Comparison of ENCODE assay signal across 25 mouse cellular contexts in genomic region chr19:56867701-56868100, GRCm38 (mm10). TPM values are rescaled to one million over a fixed set of nuclear protein-coding genes. Genes with fewer than 3 reads are reported as not detected.
DNase-seq lines count a peak whose midpoint lies in the region; ATAC-seq and TF ChIP-seq lines count a peak whose summit lies in the region.
"Had no signal": no experiment of that assay in that cellular context is flagged by ENCODE, and none has a peak within 500 bp of the region (broad histone marks: within the 10 kb centered on the region; RNA-seq: fewer than 3 reads in every experiment).

No protein-coding gene starts in this region.

- H3K4me2 ChIP-seq in midbrain, embryonic 11.5 days = no peak overlapping the region
- H3K4me2 ChIP-seq in midbrain, embryonic 15.5 days = no peak overlapping the region
- H3K4me2 ChIP-seq in intestine, embryonic 15.5 days (replicated peaks) = no peak overlapping the region
- no peak overlapping the region for H3K4me2 ChIP-seq in intestine, embryonic 16.5 days (ENCODE audit: low read depth, low read length)
- H3K4me2 ChIP-seq in intestine, postnatal 0 days (replicated peaks; ENCODE audit: low read depth) = no peak overlapping the region
- no peak overlapping the region for H3K4me2 ChIP-seq in hindbrain, embryonic 11.5 days (replicated peaks; ENCODE audit: low read depth, low read length)

- TF ChIP-seq CTCF in intestine, postnatal 0 days (IDR thresholded peaks at IDR 0.05; ENCODE audit: low read depth) = no peak

- ATAC-seq in midbrain, embryonic 11.5 days (ENCODE audit: low FRiP score) = no peak
- ATAC-seq in midbrain, embryonic 15.5 days (replicated peaks) = no peak
- ATAC-seq in intestine, embryonic 15.5 days = peak; percentile 51
- peak; percentile 42 for ATAC-seq in intestine, embryonic 16.5 days
- peak; percentile 84 for ATAC-seq in intestine, postnatal 0 days
- ATAC-seq in hindbrain, embryonic 11.5 days (ENCODE audit: low FRiP score) = no peak
- ATAC-seq: activated CD4-positive, CD25-positive, alpha-beta regulatory T cell, adult 4 months; CD4-positive, CD25-positive, alpha-beta regulatory T cell, adult 4 months; Patski had no signal

- H3K9ac ChIP-seq in midbrain, embryonic 11.5 days (ENCODE audit: low read length) = no peak overlapping the region
- no peak overlapping the region for H3K9ac ChIP-seq in midbrain, embryonic 15.5 days
- H3K9ac ChIP-seq in intestine, embryonic 15.5 days = no peak overlapping the region
- H3K9ac ChIP-seq in intestine, embryonic 16.5 days (ENCODE audit: low read depth, low read length) = no peak overlapping the region
- H3K9ac ChIP-seq in intestine, postnatal 0 days (ENCODE audit: low read depth, low read length) = no peak overlapping the region
- no peak overlapping the region for H3K9ac ChIP-seq in hindbrain, embryonic 11.5 days (ENCODE audit: low read depth, low read length)

- no peaks in the 10 kb centered on the region for H3K36me3 ChIP-seq in midbrain, embryonic 11.5 days (ENCODE audit: control insufficient read depth, insufficient read depth, low read length)
- H3K36me3 ChIP-seq in midbrain, embryonic 15.5 days (replicated peaks) = no peaks in the 10 kb centered on the region
- no peaks in the 10 kb centered on the region for H3K36me3 ChIP-seq in intestine, embryonic 15.5 days
- no peaks in the 10 kb centered on the region for H3K36me3 ChIP-seq in intestine, embryonic 16.5 days (ENCODE audit: control insufficient read depth, insufficient read depth, low read length)
- no peaks in the 10 kb centered on the region for H3K36me3 ChIP-seq in intestine, postnatal 0 days (ENCODE audit: control insufficient read depth, insufficient read depth)
- H3K36me3 ChIP-seq in hindbrain, embryonic 11.5 days (ENCODE audit: control insufficient read depth, insufficient read depth, low read length) = no peaks in the 10 kb centered on the region
- H3K36me3 ChIP-seq: G1E had no signal

- H3K27ac ChIP-seq in midbrain, embryonic 11.5 days (ENCODE audit: low read depth, low read length) = no peak overlapping the region
- H3K27ac ChIP-seq in midbrain, embryonic 15.5 days = no peak overlapping the region
- H3K27ac ChIP-seq in intestine, embryonic 15.5 days = no peak overlapping the region
- H3K27ac ChIP-seq in intestine, embryonic 16.5 days (ENCODE audit: low read length) = no peak overlapping the region
- no peak overlapping the region for H3K27ac ChIP-seq in intestine, postnatal 0 days (ENCODE audit: low read depth, low read length)
- no peak overlapping the region for H3K27ac ChIP-seq in hindbrain, embryonic 11.5 days (ENCODE audit: low read depth, low read length)

- peaks cover 6% of the 10 kb centered on the region for H3K27me3 ChIP-seq in midbrain, embryonic 11.5 days (ENCODE audit: control insufficient read depth, insufficient read depth, low read length)
- H3K27me3 ChIP-seq in midbrain, embryonic 15.5 days (replicated peaks) = peaks cover 10% of the 10 kb centered on the region
- H3K27me3 ChIP-seq in intestine, embryonic 15.5 days (replicated peaks) = peaks cover 5% of the 10 kb centered on the region
- H3K27me3 ChIP-seq in intestine, embryonic 16.5 days (replicated peaks; ENCODE audit: control insufficient read depth, insufficient read depth, low read length) = 0 out of 2 replicates have a peak, but pooled peaks cover under 1% of the 10 kb centered on the region
- H3K27me3 ChIP-seq in intestine, postnatal 0 days (replicated peaks; ENCODE audit: control insufficient read depth, insufficient read depth, low read length) = peaks cover under 1% of the 10 kb centered on the region; the same call in 1 of the 2 replicates
- H3K27me3 ChIP-seq in hindbrain, embryonic 11.5 days (ENCODE audit: control insufficient read depth, insufficient read depth, low read length) = peaks cover 5% of the 10 kb centered on the region; the same call in 1 of the 2 replicates

- H3K4me1 ChIP-seq in midbrain, embryonic 11.5 days (ENCODE audit: control insufficient read depth, insufficient read depth, low read length) = no peaks in the 10 kb centered on the region
- no peaks in the 10 kb centered on the region for H3K4me1 ChIP-seq in midbrain, embryonic 15.5 days
- no peaks in the 10 kb centered on the region for H3K4me1 ChIP-seq in intestine, embryonic 15.5 days (replicated peaks)
- peaks cover 2% of the 10 kb centered on the region; the same call in 1 of the 2 replicates for H3K4me1 ChIP-seq in intestine, embryonic 16.5 days (ENCODE audit: control insufficient read depth, insufficient read depth, low read length)
- no peaks in the 10 kb centered on the region for H3K4me1 ChIP-seq in intestine, postnatal 0 days (replicated peaks; ENCODE audit: control insufficient read depth, insufficient read depth, low read length)
- no peaks in the 10 kb centered on the region for H3K4me1 ChIP-seq in hindbrain, embryonic 11.5 days (replicated peaks; ENCODE audit: control insufficient read depth, insufficient read depth, low read length)

- no peaks in the 10 kb centered on the region for H3K9me3 ChIP-seq in midbrain, embryonic 11.5 days (ENCODE audit: control insufficient read depth, low read length)
- H3K9me3 ChIP-seq in midbrain, embryonic 15.5 days = no peaks in the 10 kb centered on the region
- no peaks in the 10 kb centered on the region for H3K9me3 ChIP-seq in intestine, embryonic 15.5 days
- no peaks in the 10 kb centered on the region for H3K9me3 ChIP-seq in intestine, embryonic 16.5 days (ENCODE audit: control insufficient read depth, low read length)
- no peaks in the 10 kb centered on the region for H3K9me3 ChIP-seq in intestine, postnatal 0 days (ENCODE audit: control insufficient read depth)
- H3K9me3 ChIP-seq in hindbrain, embryonic 11.5 days (ENCODE audit: control insufficient read depth, low read length) = no peaks in the 10 kb centered on the region
- H3K9me3 ChIP-seq: G1E had no signal

- 85% methylated on average over 4 of the region's 4 CpGs for WGBS in midbrain, embryonic 11.5 days
- 72% methylated on average over 4 of the region's 4 CpGs for WGBS in midbrain, embryonic 15.5 days
- 63% methylated on average over 4 of the region's 4 CpGs for WGBS in intestine, embryonic 15.5 days
- WGBS in intestine, embryonic 16.5 days = 60% methylated on average over 4 of the region's 4 CpGs
- 46% methylated on average over 4 of the region's 4 CpGs for WGBS in intestine, postnatal 0 days
- WGBS in hindbrain, embryonic 11.5 days = 80% methylated on average over 4 of the region's 4 CpGs

- H3K4me3 ChIP-seq in midbrain, embryonic 11.5 days (ENCODE audit: low read depth, low read length) = no peak overlapping the region
- H3K4me3 ChIP-seq in midbrain, embryonic 15.5 days = no peak overlapping the region
- H3K4me3 ChIP-seq in intestine, embryonic 15.5 days (replicated peaks) = no peak overlapping the region
- no peak overlapping the region for H3K4me3 ChIP-seq in intestine, embryonic 16.5 days (ENCODE audit: low read length)
- H3K4me3 ChIP-seq in intestine, postnatal 0 days (ENCODE audit: low read depth, low read length) = no peak overlapping the region
- no peak overlapping the region for H3K4me3 ChIP-seq in hindbrain, embryonic 11.5 days (ENCODE audit: low read depth, low read length)

- peak; percentile 8 for DNase-seq in midbrain, embryonic 11.5 days (ENCODE audit: low spot score, missing footprints)
- DNase-seq in hindbrain, embryonic 11.5 days (ENCODE audit: low spot score) = no peak
- no peak for DNase-seq in embryo, embryonic 10 days (ENCODE audit: low spot score)
- DNase-seq in left cerebral cortex, adult 8-10 months (ENCODE audit: low spot score in 2 of 2) = no peak
- DNase-seq: adrenal gland, adult 2 months; adrenal gland, adult 8-10 months; adrenal gland, postnatal 10 days; adrenal gland, postnatal 14 days; adrenal gland, postnatal 25 days; adrenal gland, postnatal 36 days; B cell, adult 2 months; cerebellum, adult 11 months; cerebellum, adult 11-12 months had no signal

RNA-seq across cellular contexts. Expression of gene Vwa2, which starts 6.3 kb away (rescaled TPM):
- polyA plus RNA-seq in midbrain, embryonic 11.5 days (2014; fragmentation: Nextera tagmentation; extraction: Ambion mirVana) = 0.18 and 0.26 TPM in 2 replicates
- polyA plus RNA-seq in midbrain, embryonic 15.5 days (2015; fragmentation: Nextera tagmentation; extraction: Ambion mirVana) = 0.56 and 0.62 TPM in 2 replicates
- polyA plus RNA-seq in intestine, embryonic 15.5 days (2015; fragmentation: Nextera tagmentation; extraction: Ambion mirVana) = 0.90 and 1.0 TPM in 2 replicates
- polyA plus RNA-seq in intestine, embryonic 16.5 days (2015; fragmentation: Nextera tagmentation; extraction: Ambion mirVana) = 0.29 and 0.43 TPM in 2 replicates
- polyA plus RNA-seq in intestine, postnatal 0 days (2015; fragmentation: Nextera tagmentation; extraction: Ambion mirVana) = 0.04 and 0.07 TPM in 2 replicates
- 0.63 and 0.73 TPM in 2 replicates for polyA plus RNA-seq in hindbrain, embryonic 11.5 days (2014; fragmentation: Nextera tagmentation; extraction: Ambion mirVana)
- under 1 TPM in 1 of 4 experiments, not detected in 3; 0.11 TPM for total RNA-seq in left cerebral cortex, adult 8-10 months (2022)
- total RNA-seq: adrenal gland, adult 18-20 months; adrenal gland, adult 2 months; adrenal gland, adult 8-10 months; adrenal gland, postnatal 10 days; adrenal gland, postnatal 14 days; adrenal gland, postnatal 25 days; adrenal gland, postnatal 36 days; CH12.LX; G1E; MEL had no signal
- polyA plus RNA-seq: activated CD4-positive, CD25-positive, alpha-beta regulatory T cell, adult 4 months; adrenal gland, adult 2 months; CD4-positive, CD25-positive, alpha-beta regulatory T cell, adult 4 months; G1E had no signal

RNA-seq across cellular contexts. Expression of gene Tdrd1, which starts 41.7 kb away (rescaled TPM):
- 0.27 and 0.50 TPM in 2 replicates for polyA plus RNA-seq in midbrain, embryonic 11.5 days (2014; fragmentation: Nextera tagmentation; extraction: Ambion mirVana)
- polyA plus RNA-seq in midbrain, embryonic 15.5 days (2015; fragmentation: Nextera tagmentation; extraction: Ambion mirVana) = 0.72 and 0.88 TPM in 2 replicates
- 0.98 and 1.2 TPM in 2 replicates for polyA plus RNA-seq in intestine, embryonic 15.5 days (2015; fragmentation: Nextera tagmentation; extraction: Ambion mirVana)
- polyA plus RNA-seq in intestine, embryonic 16.5 days (2015; fragmentation: Nextera tagmentation; extraction: Ambion mirVana) = 0.71 and 0.82 TPM in 2 replicates
- 0.12 and 0.13 TPM in 2 replicates for polyA plus RNA-seq in intestine, postnatal 0 days (2015; fragmentation: Nextera tagmentation; extraction: Ambion mirVana)
- 0.68 and 0.95 TPM in 2 replicates for polyA plus RNA-seq in hindbrain, embryonic 11.5 days (2014; fragmentation: Nextera tagmentation; extraction: Ambion mirVana)
- total RNA-seq in left cerebral cortex, adult 8-10 months (2022) = under 1 TPM; 0.27 to 0.39 (median 0.33) TPM
- total RNA-seq: adrenal gland, adult 2 months; adrenal gland, postnatal 14 days; adrenal gland, postnatal 25 days; CH12.LX; MEL had no signal
- polyA plus RNA-seq: activated CD4-positive, CD25-positive, alpha-beta regulatory T cell, adult 4 months; adrenal gland, adult 2 months; C2C12; CD4-positive, CD25-positive, alpha-beta regulatory T cell, adult 4 months; G1E had no signal

RNA-seq across cellular contexts. Expression of gene Ccdc186, which starts 45.7 kb away (rescaled TPM):
- 18.4 and 21.5 TPM in 2 replicates for polyA plus RNA-seq in midbrain, embryonic 11.5 days (2014; fragmentation: Nextera tagmentation; extraction: Ambion mirVana)
- 25.3 and 27.3 TPM in 2 replicates for polyA plus RNA-seq in midbrain, embryonic 15.5 days (2015; fragmentation: Nextera tagmentation; extraction: Ambion mirVana)
- polyA plus RNA-seq in intestine, embryonic 15.5 days (2015; fragmentation: Nextera tagmentation; extraction: Ambion mirVana) = 15.6 and 19.2 TPM in 2 replicates
- polyA plus RNA-seq in intestine, embryonic 16.5 days (2015; fragmentation: Nextera tagmentation; extraction: Ambion mirVana) = 10.5 and 12.9 TPM in 2 replicates
- 11.3 and 11.8 TPM in 2 replicates for polyA plus RNA-seq in intestine, postnatal 0 days (2015; fragmentation: Nextera tagmentation; extraction: Ambion mirVana)
- polyA plus RNA-seq in hindbrain, embryonic 11.5 days (2014; fragmentation: Nextera tagmentation; extraction: Ambion mirVana) = 23.3 and 25.7 TPM in 2 replicates
- total RNA-seq in left cerebral cortex, adult 8-10 months (2022) = 10 to 100 TPM; 46.1 to 49.5 (median 46.6) TPM

Comparison
In these comparisons a context has a peak if more than half of its experiments do, and no peak if none do; other contexts are left out.
1. ATAC-seq: peak in intestine, embryonic 15.5 days (single experiment), intestine, embryonic 16.5 days (single experiment) and intestine, postnatal 0 days (single experiment); none in midbrain, embryonic 11.5 days (single experiment), midbrain, embryonic 15.5 days (single experiment) and hindbrain, embryonic 11.5 days (single experiment).